ENCODE assay signal across 8 mouse cellular contexts in genomic region chr8:125619336-125619906, GRCm38 (mm10). TPM values are rescaled to one million over a fixed set of nuclear protein-coding genes. Genes with fewer than 3 reads are reported as not detected.
DNase-seq lines count a peak whose midpoint lies in the region; ATAC-seq and TF ChIP-seq lines count a peak whose summit lies in the region.

No protein-coding gene starts in this region.

- 58% methylated on average over 12 of the region's 12 CpGs for WGBS in kidney, embryonic 16.5 days
- 60% methylated on average over 12 of the region's 12 CpGs for whole genome bisulfite sequencing in kidney, adult 2 months
- 18% methylated on average over 12 of the region's 12 CpGs for WGBS in intestine, postnatal 0 days

- ATAC-seq in kidney, embryonic 16.5 days (ENCODE audit: low FRiP score, low TSS enrichment): no peak
- ATAC-seq in intestine, postnatal 0 days: peak; percentile 84

- H3K27ac ChIP-seq in kidney, embryonic 16.5 days (ENCODE audit: low read length): no peak overlapping the region
- no peak overlapping the region for H3K27ac ChIP-seq in kidney, adult 2 months (ENCODE audit: insufficient read depth, low read depth, low read length)
- H3K27ac ChIP-seq in intestine, postnatal 0 days (ENCODE audit: low read depth, low read length): peak overlapping the region; percentile 46; the same call in 1 of the 2 replicates

- H3K9me3 ChIP-seq in kidney, embryonic 16.5 days (ENCODE audit: low read length): no peaks in the 10 kb centered on the region
- H3K9me3 ChIP-seq in intestine, postnatal 0 days (ENCODE audit: control insufficient read depth): no peaks in the 10 kb centered on the region

- H3K36me3 ChIP-seq in kidney, embryonic 16.5 days (ENCODE audit: insufficient read depth, low read length): no peaks in the 10 kb centered on the region
- H3K36me3 ChIP-seq in kidney, adult 2 months (ENCODE audit: control insufficient read depth, insufficient read depth, low read length): no peaks in the 10 kb centered on the region
- no peaks in the 10 kb centered on the region for H3K36me3 ChIP-seq in intestine, postnatal 0 days (ENCODE audit: control insufficient read depth, insufficient read depth)

- H3K9ac ChIP-seq in kidney, embryonic 16.5 days (replicated peaks; ENCODE audit: low read length): 0 out of 2 replicates have a peak overlapping the region, but pooled peaks have one; percentile 12
- peak overlapping the region; percentile 26; the same call in 1 of the 2 replicates for H3K9ac ChIP-seq in intestine, postnatal 0 days (ENCODE audit: low read depth, low read length)

- no peak for TF ChIP-seq POLR2A in kidney, adult 2 months (IDR thresholded peaks at IDR 0.05; ENCODE audit: low read depth, low read length)

- no peak for TF ChIP-seq CTCF in kidney, adult 2 months (conservative IDR thresholded peaks at IDR 0.05; ENCODE audit: insufficient read depth, insufficient read length, low read depth, low read length)
- peak; percentile 61 for TF ChIP-seq CTCF in intestine, postnatal 0 days (IDR thresholded peaks at IDR 0.05; ENCODE audit: low read depth)

- H3K27me3 ChIP-seq in kidney, embryonic 16.5 days (ENCODE audit: insufficient read depth, low read length): no peaks in the 10 kb centered on the region
- H3K27me3 ChIP-seq in kidney, adult 2 months (replicated peaks; ENCODE audit: control insufficient read depth, insufficient read depth, low read length): no peaks in the 10 kb centered on the region
- H3K27me3 ChIP-seq in intestine, postnatal 0 days (replicated peaks; ENCODE audit: control insufficient read depth, insufficient read depth, low read length): no peaks in the 10 kb centered on the region

- H3K4me1 ChIP-seq in kidney, embryonic 16.5 days (ENCODE audit: insufficient read depth, low read length): peaks cover 26% of the 10 kb centered on the region
- no peaks in the 10 kb centered on the region for H3K4me1 ChIP-seq in kidney, adult 2 months (ENCODE audit: control insufficient read depth, insufficient read depth, low read length)
- 0 out of 2 replicates have a peak, but pooled peaks cover 3% of the 10 kb centered on the region for H3K4me1 ChIP-seq in intestine, postnatal 0 days (replicated peaks; ENCODE audit: control insufficient read depth, insufficient read depth, low read length)

- DNase-seq in kidney, adult 2 months: no peak
- DNase-seq in adrenal gland, postnatal 14 days: peak; percentile 82
- peak; percentile 86 for DNase-seq in fibroblast of lung, adult 2 months (ENCODE audit: low read depth)
- DNase-seq in lung, postnatal 36 days: peak; percentile 53
- DNase-seq in right cerebral cortex, adult 2 months (ENCODE audit: low spot score in 2 of 2): peak; percentile 35 to 49
- no peak for DNase-seq in spleen, postnatal 10 days (ENCODE audit: low spot score in 2 of 2)

- H3K4me3 ChIP-seq in kidney, embryonic 16.5 days (ENCODE audit: low read length): no peak overlapping the region
- no peak overlapping the region for H3K4me3 ChIP-seq in kidney, adult 2 months (ENCODE audit: insufficient read depth, low read depth, low read length)
- no peak overlapping the region for H3K4me3 ChIP-seq in intestine, postnatal 0 days (ENCODE audit: low read depth, low read length)

- no peak overlapping the region for H3K4me2 ChIP-seq in kidney, embryonic 16.5 days (replicated peaks; ENCODE audit: low read depth, low read length)
- peak overlapping the region; percentile 48 for H3K4me2 ChIP-seq in intestine, postnatal 0 days (replicated peaks; ENCODE audit: low read depth)

RNA-seq across cellular contexts. Expression of gene Sipa1l2, which starts 49.8 kb away (rescaled TPM):
- 18.1 and 18.3 TPM in 2 replicates for polyA plus RNA-seq in kidney, embryonic 16.5 days (2015; fragmentation: Nextera tagmentation; extraction: Ambion mirVana)
- 8.1 and 8.3 TPM in 2 replicates for polyA plus RNA-seq in kidney, adult 2 months (2012; rRNA removed)
- 36.6 and 37.9 TPM in 2 replicates for total RNA-seq in adrenal gland, postnatal 14 days (2021)
- 4.5 and 5.3 TPM in 2 replicates for polyA plus RNA-seq in intestine, postnatal 0 days (2015; fragmentation: Nextera tagmentation; extraction: Ambion mirVana)

RNA-seq across cellular contexts. Expression of gene Map10, which starts 50.2 kb away (rescaled TPM):
- polyA plus RNA-seq in kidney, embryonic 16.5 days (2015; fragmentation: Nextera tagmentation; extraction: Ambion mirVana): 6.7 and 7.3 TPM in 2 replicates
- 1.8 and 2.7 TPM in 2 replicates for polyA plus RNA-seq in kidney, adult 2 months (2012; rRNA removed)
- 3.3 and 3.6 TPM in 2 replicates for total RNA-seq in adrenal gland, postnatal 14 days (2021)
- polyA plus RNA-seq in intestine, postnatal 0 days (2015; fragmentation: Nextera tagmentation; extraction: Ambion mirVana): 2.4 and 3.0 TPM in 2 replicates

Comparison
In these comparisons a context has a peak if more than half of its experiments do, and no peak if none do; other contexts are left out.
1. DNase-seq: peak in adrenal gland, postnatal 14 days (single experiment), fibroblast of lung, adult 2 months (single experiment), lung, postnatal 36 days (single experiment) and right cerebral cortex, adult 2 months (2 of 2); none in kidney, adult 2 months (single experiment) and spleen, postnatal 10 days (0 of 2).